Mouse (Mus musculus): ENCODE data around the gene Hspa12b.
A peak's percentile ranks its signal among the peaks of the same experiment; 100 is the strongest.

Gene Hspa12b

GRCm38 (mm10) chr2:131129836-131130235, 2.8 kb downstream of the Hspa12b start:
- DNase-seq (ENCODE audit: low spot score): no peak

GRCm38 (mm10) chr2:131130849-131131248, 3.8 kb downstream of the Hspa12b start:
- no peak for DNase-seq (ENCODE audit: low spot score)

GRCm38 (mm10) chr2:131132111-131132888, 5.2 kb downstream of the Hspa12b start:
- no peak for DNase-seq (ENCODE audit: low spot score)

GRCm38 (mm10) chr2:131132930-131133547, 6.0 kb downstream of the Hspa12b start, which contains the start of gene Gm11037:
Gene Gm11037 (plus strand): TSS chr2:131133497.
- DNase-seq (ENCODE audit: low spot score): no peak

- DNase-seq (ENCODE audit: low spot score): no peak
Measured at GRCm38 (mm10) chr2:131134381-131134780, 7.3 kb downstream of the Hspa12b start.

GRCm38 (mm10) chr2:131134826-131135400, 7.8 kb downstream of the Hspa12b start:
- no peak for DNase-seq (ENCODE audit: low spot score)

GRCm38 (mm10) chr2:131135521-131136139, 8.6 kb downstream of the Hspa12b start:
- no peak for DNase-seq (ENCODE audit: low spot score)

- DNase-seq (ENCODE audit: low spot score): no peak
Measured at GRCm38 (mm10) chr2:131138296-131138695, 11.2 kb downstream of the Hspa12b start.

GRCm38 (mm10) chr2:131138760-131139159, 11.7 kb downstream of the Hspa12b start:
- DNase-seq (ENCODE audit: low spot score): no peak

GRCm38 (mm10) chr2:131139287-131139686, 12.2 kb downstream of the Hspa12b start:
- DNase-seq (ENCODE audit: low spot score): no peak

GRCm38 (mm10) chr2:131139886-131140532, 12.9 kb downstream of the Hspa12b start:
- DNase-seq (ENCODE audit: low spot score): no peak

GRCm38 (mm10) chr2:131140533-131140905, 13.4 kb downstream of the Hspa12b start:
- DNase-seq (ENCODE audit: low spot score): no peak

GRCm38 (mm10) chr2:131141336-131141986, 14.4 kb downstream of the Hspa12b start:
- no peak for DNase-seq (ENCODE audit: low spot score)

GRCm38 (mm10) chr2:131142592-131142991, 15.5 kb downstream of the Hspa12b start:
- peak; percentile 56 for DNase-seq (ENCODE audit: low spot score)

GRCm38 (mm10) chr2:131143007-131143780, 16.1 kb downstream of the Hspa12b start:
- no peak for DNase-seq (ENCODE audit: low spot score)

GRCm38 (mm10) chr2:131145121-131145520, 18.0 kb downstream of the Hspa12b start:
- DNase-seq (ENCODE audit: low spot score): no peak

GRCm38 (mm10) chr2:131145536-131145935, 18.5 kb downstream of the Hspa12b start:
- DNase-seq (ENCODE audit: low spot score): no peak

GRCm38 (mm10) chr2:131146193-131147042, 19.3 kb downstream of the Hspa12b start:
- DNase-seq (ENCODE audit: low spot score): no peak

- DNase-seq (ENCODE audit: low spot score): no peak
Measured at GRCm38 (mm10) chr2:131147043-131147365, 19.9 kb downstream of the Hspa12b start.
